Mouse (Mus musculus) lung, embryonic 14.5 days (tissue): ENCODE measurements around the gene Strbp. TPM values are rescaled to one million over a fixed set of nuclear protein-coding genes. Genes with fewer than 3 reads are reported as not detected.

Experiments
- ATAC-seq: fragments of 200-750 bp; cut with Nextera tagmentation; 2 replicates; pipeline ENCODE4 v1.8.0; 2017; ENCODE audit warnings: mild to moderate bottlenecking, moderate TSS enrichment, moderate library complexity; ENCODE audit not compliant: insufficient read depth
- DNase-seq: peaks from one replicate; pipeline ENCODE4 v3.0.0-alpha.2; 2015
- H3K27ac ChIP-seq: fragments of 300-500 bp; sonication (generic); 2 replicates; pipeline ENCODE4 v1.5.1; 2014; ENCODE audit warnings: low read depth, mild to moderate bottlenecking, moderate library complexity
- H3K27me3 ChIP-seq: fragments of 300-500 bp; sonication (generic); 2 replicates; pipeline ENCODE4 v1.6.1; 2014; ENCODE audit warnings: low read length, control low read depth; ENCODE audit not compliant: insufficient read depth
- H3K36me3 ChIP-seq: fragments of 300-500 bp; sonication (generic); 2 replicates; pipeline ENCODE4 v1.6.1; 2014; ENCODE audit warnings: control low read depth; ENCODE audit not compliant: insufficient read depth
- H3K4me1 ChIP-seq: fragments of 300-500 bp; sonication (generic); 2 replicates; pipeline ENCODE4 v1.6.1; 2014; ENCODE audit warnings: antibody characterized with exemption, control low read depth; ENCODE audit not compliant: insufficient read depth
- H3K4me2 ChIP-seq: fragments of 300-500 bp; sonication (generic); 2 replicates; pipeline ENCODE4 v1.6.1; 2014; ENCODE audit warnings: mild to moderate bottlenecking
- H3K4me3 ChIP-seq: fragments of 300-500 bp; sonication (generic); 2 replicates; pipeline ENCODE4 v1.5.1; 2014; ENCODE audit warnings: low read depth, low read length
- H3K9ac ChIP-seq: fragments of 300-500 bp; sonication (generic); 2 replicates; pipeline ENCODE4 v1.6.1; 2014
- H3K9me3 ChIP-seq: fragments of 300-500 bp; sonication (generic); 2 replicates; pipeline ENCODE4 v1.6.1; 2016; ENCODE audit warnings: low read depth, low read length, control low read depth
- CTCF ChIP-seq: IDR thresholded peaks from 2 replicates; pipeline ENCODE4 v1.5.1; 2016; ENCODE audit warnings: antibody characterized with exemption, low read depth
- WGBS: fragments of 180-500 bp; shearing (Covaris S2); extraction: QIAGEN DNeasy Blood & Tissue Kit; methylation state at CpG from one replicate; pipeline ENCODE4 v1.1.7; 2014; 5-methylcytosine and 5-hydroxymethylcytosine counted together
- polyA plus RNA-seq: library from polyadenylated mRNA; unstranded; fragments of >200 nt; fragmentation: Nextera tagmentation; extraction: Ambion mirVana; gene quantifications from 2 replicates; pipeline ENCODE4 v1.2.1, GENCODE M21; 2014

Strbp gene
- polyA plus RNA-seq, 1 experiment from 2014 or later: 39.9 TPM

- DNase-seq (no peak), ATAC-seq (no peak)
- no peak overlapping the region for H3K27ac ChIP-seq
- no peak overlapping the region for H3K4me3 ChIP-seq
- no peak overlapping the region for H3K9ac ChIP-seq
- H3K27me3 ChIP-seq: no peaks in the 10 kb centered on the region
- no peaks in the 10 kb centered on the region for H3K9me3 ChIP-seq
- no peak for TF ChIP-seq CTCF
- no peaks in the 10 kb centered on the region for H3K4me1 ChIP-seq
- 95% methylated on average over 4 of the region's 4 CpGs for WGBS
- peaks cover 47% of the 10 kb centered on the region for H3K36me3 ChIP-seq
- no peak overlapping the region for H3K4me2 ChIP-seq
Measured at GRCm38 (mm10) chr2:37497321-37497720, 206.3 kb downstream of the Strbp start.

GRCm38 (mm10) chr2:37488956-37489355 lies 214.7 kb downstream of the Strbp start:
- Histone ChIP-seq H3K27me3 (no peaks in the 10 kb centered on the region), H3K4me1 (no peaks in the 10 kb centered on the region), H3K4me2 (no peak overlapping the region), H3K27ac (no peak overlapping the region), H3K9me3 (no peaks in the 10 kb centered on the region), H3K36me3 (peaks cover 69% of the 10 kb centered on the region), H3K4me3 (no peak overlapping the region), H3K9ac (no peak overlapping the region)
- ATAC-seq (no peak), DNase-seq (no peak)
- WGBS: 90% methylated on average over 2 of the region's 2 CpGs
- no peak for TF ChIP-seq CTCF

- Histone ChIP-seq H3K9ac (no peak overlapping the region), H3K36me3 (peaks cover 59% of the 10 kb centered on the region), H3K27me3 (no peaks in the 10 kb centered on the region), H3K9me3 (no peaks in the 10 kb centered on the region), H3K27ac (no peak overlapping the region), H3K4me1 (no peaks in the 10 kb centered on the region), H3K4me3 (no peak overlapping the region), H3K4me2 (no peak overlapping the region)
- DNase-seq (no peak), ATAC-seq (no peak)
- no peak for TF ChIP-seq CTCF
Measured at GRCm38 (mm10) chr2:37486408-37486807, 217.3 kb downstream of the Strbp start.

- Histone ChIP-seq H3K9ac (no peak overlapping the region), H3K27me3 (no peaks in the 10 kb centered on the region), H3K36me3 (peaks cover 60% of the 10 kb centered on the region), H3K9me3 (no peaks in the 10 kb centered on the region), H3K4me2 (no peak overlapping the region), H3K27ac (no peak overlapping the region), H3K4me1 (no peaks in the 10 kb centered on the region), H3K4me3 (no peak overlapping the region)
- 85% methylated on average over 1 of the region's 1 CpGs for WGBS
- DNase-seq (peak; percentile 87), ATAC-seq (no peak)
- TF ChIP-seq CTCF: peak; percentile 58; the same call in 1 of the 2 replicates
Measured at GRCm38 (mm10) chr2:37485370-37485769, 218.3 kb downstream of the Strbp start.

DNA sequence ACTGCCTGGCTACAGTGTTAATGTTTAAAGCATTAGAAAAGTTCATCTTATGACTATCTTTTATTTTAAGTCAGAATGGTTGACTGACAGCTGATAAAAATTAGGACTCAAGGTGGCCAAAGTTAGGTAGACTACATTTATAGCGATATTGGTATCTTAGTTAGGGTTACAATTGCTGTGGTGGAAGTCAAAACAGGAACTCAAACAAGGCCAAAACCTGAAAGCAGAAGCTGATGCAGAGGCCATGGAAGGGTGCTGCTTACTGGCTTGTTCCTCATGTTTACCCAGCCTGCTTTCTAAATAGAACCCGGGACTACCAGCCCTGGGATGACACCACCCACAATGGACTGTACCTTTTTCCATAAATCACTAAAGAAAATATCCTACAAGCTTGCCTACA lies 219.5 kb downstream of the Strbp start:
- ATAC-seq: no peak
- no peak for DNase-seq
- no peaks in the 10 kb centered on the region for H3K27me3 ChIP-seq
- no peak for TF ChIP-seq CTCF
- H3K9ac ChIP-seq: no peak overlapping the region
- no peak overlapping the region for H3K4me3 ChIP-seq
- peaks cover 53% of the 10 kb centered on the region for H3K36me3 ChIP-seq
- H3K4me2 ChIP-seq: no peak overlapping the region
- no peaks in the 10 kb centered on the region for H3K4me1 ChIP-seq
- no peaks in the 10 kb centered on the region for H3K9me3 ChIP-seq
- H3K27ac ChIP-seq: no peak overlapping the region
- 91% methylated on average over 2 of the region's 2 CpGs for WGBS

DNA sequence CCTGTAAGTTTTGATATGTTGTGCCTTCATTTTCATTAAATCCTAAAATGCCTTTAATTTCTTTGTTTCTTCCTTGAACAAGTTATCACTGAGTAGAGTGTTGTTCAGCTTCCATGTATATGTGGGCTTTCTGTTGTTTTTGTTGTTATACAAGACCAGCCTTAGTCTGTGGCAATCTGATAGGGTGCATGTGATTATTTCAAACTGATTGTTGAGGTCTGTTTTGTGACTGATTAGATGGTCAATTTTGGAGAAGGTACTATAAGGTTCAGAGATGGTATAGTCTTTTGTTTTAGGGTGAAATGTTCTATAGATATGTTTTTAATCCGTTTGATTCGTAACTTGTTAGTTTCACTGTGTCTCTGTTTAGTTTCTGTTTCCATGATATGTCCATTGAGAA lies 223.6 kb downstream of the Strbp start:
- ATAC-seq (no peak), DNase-seq (no peak)
- TF ChIP-seq CTCF: no peak
- no peaks in the 10 kb centered on the region for H3K27me3 ChIP-seq
- no peak overlapping the region for H3K9ac ChIP-seq
- H3K4me3 ChIP-seq: no peak overlapping the region
- H3K36me3 ChIP-seq: peaks cover 55% of the 10 kb centered on the region
- no peak overlapping the region for H3K27ac ChIP-seq
- WGBS: 87% methylated on average over 2 of the region's 2 CpGs
- no peaks in the 10 kb centered on the region for H3K9me3 ChIP-seq
- no peaks in the 10 kb centered on the region for H3K4me1 ChIP-seq
- no peak overlapping the region for H3K4me2 ChIP-seq

GRCm38 (mm10) chr2:37479559-37479958 lies 224.1 kb downstream of the Strbp start:
- Histone ChIP-seq H3K4me2 (no peak overlapping the region), H3K4me3 (no peak overlapping the region), H3K36me3 (peaks cover 54% of the 10 kb centered on the region), H3K4me1 (no peaks in the 10 kb centered on the region), H3K27ac (no peak overlapping the region), H3K9ac (no peak overlapping the region), H3K9me3 (no peaks in the 10 kb centered on the region), H3K27me3 (no peaks in the 10 kb centered on the region)
- DNase-seq: no peak
- no peak for ATAC-seq
- no peak for TF ChIP-seq CTCF

DNA sequence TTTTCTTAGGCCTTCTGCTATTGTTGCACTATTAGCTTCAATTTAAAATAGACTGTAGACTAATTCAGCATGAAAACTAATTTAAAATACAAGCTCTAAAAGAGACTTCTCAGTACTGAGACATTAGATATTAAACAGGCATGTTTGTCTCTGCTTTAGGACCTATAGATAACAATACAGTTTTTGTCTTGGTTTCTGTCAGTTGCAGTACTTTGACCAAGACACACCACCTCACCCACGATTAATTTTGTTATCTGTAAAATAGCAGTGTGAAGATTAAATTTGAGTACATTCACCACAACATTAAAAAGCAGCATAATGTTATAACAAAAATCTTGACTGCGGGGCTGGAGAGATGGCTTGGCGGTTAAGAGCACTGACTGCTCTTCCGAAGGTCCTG lies 237.4 kb downstream of the Strbp start:
- H3K4me1 ChIP-seq: no peaks in the 10 kb centered on the region
- no peaks in the 10 kb centered on the region for H3K27me3 ChIP-seq
- ATAC-seq (no peak), DNase-seq (no peak)
- H3K27ac ChIP-seq: no peak overlapping the region
- WGBS: 95% methylated on average over 4 of the region's 4 CpGs
- H3K36me3 ChIP-seq: peaks cover 8% of the 10 kb centered on the region; the same call in 1 of the 2 replicates
- H3K4me3 ChIP-seq: no peak overlapping the region
- H3K4me2 ChIP-seq: no peak overlapping the region
- no peak overlapping the region for H3K9ac ChIP-seq
- H3K9me3 ChIP-seq: no peaks in the 10 kb centered on the region
- TF ChIP-seq CTCF: no peak
